Mouse (Mus musculus) E14TG2a.4 (cell line): ENCODE results near the gene Lsg1.

ENCODE experiments used
- H3K27me3 ChIP-seq: 2 replicates; pipeline ENCODE4 v1.6.1; 2014; ENCODE audit warnings: low read length, control low read depth; ENCODE audit not compliant: insufficient read depth
- H3K36me3 ChIP-seq: 2 replicates; pipeline ENCODE4 v1.6.1; 2014; ENCODE audit warnings: low read length, control low read depth; ENCODE audit not compliant: insufficient read depth
- H3K4me1 ChIP-seq: replicated peaks from 2 replicates; pipeline ENCODE4 v1.6.1; 2014; ENCODE audit warnings: low read depth, low read length, control low read depth
- H3K4me3 ChIP-seq: replicated peaks from 2 replicates; pipeline ENCODE4 v1.5.1; 2014; ENCODE audit warnings: mild to moderate bottlenecking, low read length
- H3K9me3 ChIP-seq: 2 replicates; pipeline ENCODE4 v1.6.1; 2014; ENCODE audit warnings: low read length, control low read depth
- CTCF ChIP-seq: conservative IDR thresholded peaks from 2 replicates; pipeline ENCODE4 v1.5.1; 2014; ENCODE audit warnings: low read length
- NANOG ChIP-seq: IDR thresholded peaks from 2 replicates; pipeline ENCODE4 v1.6.1; 2014; ENCODE audit warnings: borderline replicate concordance, low read length, mixed read lengths
- POU5F1 ChIP-seq: IDR thresholded peaks from 2 replicates; pipeline ENCODE4 v1.6.1; 2014; ENCODE audit warnings: low read length, borderline replicate concordance

The Lsg1 gene

DNA sequence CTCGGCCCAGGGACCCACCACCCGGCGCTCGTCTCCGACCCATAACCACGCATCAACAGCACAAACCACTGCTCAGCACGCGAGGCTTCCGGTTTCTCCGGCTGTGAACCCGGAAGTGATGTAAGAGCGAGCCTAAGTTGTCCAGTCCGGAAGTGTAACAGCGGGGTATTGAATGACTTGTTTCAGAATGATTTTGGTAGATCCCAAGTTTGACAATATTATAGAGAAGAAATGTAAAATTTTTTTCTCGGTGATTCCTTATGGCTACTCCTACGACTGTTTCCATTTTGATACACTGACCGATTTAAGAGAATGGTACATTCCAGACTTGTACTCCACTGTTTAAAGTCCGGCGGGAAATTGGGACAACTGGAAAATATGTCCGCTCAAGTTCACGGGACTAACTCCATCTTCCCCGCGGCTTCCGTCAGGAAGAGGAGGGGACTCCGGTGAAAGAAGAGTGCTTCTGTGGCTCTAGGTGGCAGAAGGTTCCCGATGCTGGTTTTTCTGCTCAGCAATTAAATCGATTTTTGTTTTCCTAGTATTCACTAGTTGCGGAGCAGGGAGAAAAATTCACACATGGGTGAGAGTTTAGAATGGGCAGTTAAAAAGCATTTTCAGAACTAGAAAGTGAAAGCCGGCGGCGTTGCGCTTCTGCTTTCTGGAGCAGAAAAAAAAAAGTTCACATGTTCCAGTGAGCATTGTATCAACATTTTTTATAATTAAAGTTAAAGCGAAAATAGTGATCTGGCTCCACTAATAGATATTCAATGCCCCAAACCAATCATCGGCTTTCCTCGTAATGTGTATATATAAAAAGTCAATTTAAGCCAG is at the start of gene Lsg1:
TSS of gene Lsg1 (minus strand) at position 99 of the 834 bp plus-strand sequence.
- Histone ChIP-seq H3K9me3 (no peaks in the 10 kb centered on the region), H3K36me3 (peaks cover 35% of the 10 kb centered on the region)
- TF ChIP-seq POU5F1 = no peak
- no peak for TF ChIP-seq NANOG
- no peak; the same call in 1 of the 2 replicates for TF ChIP-seq CTCF

GRCm38 (mm10) chr16:30633906-30634746 is 46.7 kb upstream of the Lsg1 start:
- Histone ChIP-seq H3K36me3 (no peaks in the 10 kb centered on the region), H3K4me3 (no peak overlapping the region), H3K27me3 (no peaks in the 10 kb centered on the region), H3K9me3 (no peaks in the 10 kb centered on the region), H3K4me1 (peaks cover 32% of the 10 kb centered on the region)
- no peak for TF ChIP-seq CTCF
- no peak for TF ChIP-seq NANOG
- TF ChIP-seq POU5F1 = no peak

More for the DNA sequence above, at the start of gene Lsg1:
- Histone ChIP-seq H3K4me1 (peaks cover 46% of the 10 kb centered on the region), H3K27me3 (no peaks in the 10 kb centered on the region), H3K4me3 (peak within 1 kb of the TSS; percentile 95)

- TF ChIP-seq NANOG (no peak), CTCF (no peak), POU5F1 (no peak)
- H3K9me3 ChIP-seq = no peaks in the 10 kb centered on the region
- peaks cover 42% of the 10 kb centered on the region for H3K4me1 ChIP-seq
Observed at GRCm38 (mm10) chr16:30629509-30629908, 42.1 kb upstream of the Lsg1 start.

DNA sequence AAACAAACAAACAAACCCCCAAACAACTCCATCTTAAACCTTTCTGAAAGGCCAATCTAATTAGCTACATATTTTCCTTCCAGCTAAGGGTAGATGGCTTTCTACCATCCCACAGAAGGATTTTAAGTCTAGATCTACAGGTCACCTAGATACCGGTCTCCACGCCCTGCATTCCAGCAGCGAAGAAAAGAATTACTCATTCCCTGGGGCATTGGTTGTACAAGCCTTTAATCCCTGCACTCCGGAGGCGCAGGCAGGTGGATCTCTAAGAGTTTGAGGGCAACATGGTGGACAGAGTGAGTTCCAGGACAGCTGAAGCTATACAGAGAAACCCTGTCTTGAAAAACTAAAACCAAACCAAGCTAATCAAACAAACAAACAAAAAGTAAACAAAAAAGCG is 41.0 kb upstream of the Lsg1 start:
- Histone ChIP-seq H3K4me3 (no peak overlapping the region), H3K36me3 (no peaks in the 10 kb centered on the region), H3K27me3 (peaks cover 14% of the 10 kb centered on the region), H3K9me3 (no peaks in the 10 kb centered on the region), H3K4me1 (peaks cover 32% of the 10 kb centered on the region)
- TF ChIP-seq POU5F1 = no peak
- no peak for TF ChIP-seq CTCF
- no peak for TF ChIP-seq NANOG

More at GRCm38 (mm10) chr16:30629509-30629908, 42.1 kb upstream of the Lsg1 start:
- Histone ChIP-seq H3K36me3 (no peaks in the 10 kb centered on the region), H3K27me3 (peaks cover 7% of the 10 kb centered on the region), H3K4me3 (no peak overlapping the region)

DNA sequence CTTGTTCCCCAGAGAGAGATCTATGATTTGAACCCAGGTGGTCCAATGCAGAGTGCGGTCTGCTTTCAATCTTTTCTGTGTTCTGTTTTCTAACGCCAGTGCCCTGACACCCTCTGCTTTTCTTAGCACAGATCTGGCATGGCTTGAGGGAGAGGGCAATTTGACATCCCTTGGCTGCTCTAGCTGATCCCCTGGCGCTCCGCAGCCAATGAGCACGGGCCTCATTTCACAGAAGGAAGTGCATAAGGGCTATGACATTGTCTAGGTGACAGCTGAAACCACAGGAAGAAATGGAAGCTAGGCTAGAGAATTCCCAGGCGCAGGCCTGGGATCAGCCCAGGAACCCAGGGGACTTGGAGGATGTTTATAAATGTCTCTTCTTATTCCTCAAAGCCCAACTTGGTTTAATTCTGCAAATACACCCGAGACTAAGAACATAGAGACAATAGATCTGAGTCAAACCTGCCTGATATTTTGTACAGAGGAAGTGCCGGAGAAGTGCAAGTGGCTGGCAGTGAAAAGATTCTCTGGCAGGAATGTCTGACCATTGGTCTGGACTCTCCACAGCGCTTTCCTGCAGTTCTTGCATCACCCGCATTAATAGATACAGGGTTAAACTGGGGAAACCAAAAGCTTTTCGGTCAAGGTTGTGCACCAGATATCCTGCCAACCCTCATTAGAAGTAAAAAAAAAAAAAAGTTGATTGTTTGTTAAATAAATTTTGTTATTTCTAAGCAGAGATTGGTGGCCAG is 40.4 kb upstream of the Lsg1 start:
- Histone ChIP-seq H3K4me3 (no peak overlapping the region; the same call in 1 of the 2 replicates), H3K27me3 (peaks cover 14% of the 10 kb centered on the region), H3K9me3 (no peaks in the 10 kb centered on the region), H3K36me3 (no peaks in the 10 kb centered on the region), H3K4me1 (peaks cover 27% of the 10 kb centered on the region)
- no peak for TF ChIP-seq NANOG
- no peak for TF ChIP-seq POU5F1
- no peak for TF ChIP-seq CTCF

GRCm38 (mm10) chr16:30624640-30625039 is 37.2 kb upstream of the Lsg1 start:
- Histone ChIP-seq H3K9me3 (no peaks in the 10 kb centered on the region), H3K27me3 (peaks cover 14% of the 10 kb centered on the region), H3K4me3 (no peak overlapping the region), H3K36me3 (no peaks in the 10 kb centered on the region), H3K4me1 (peaks cover 21% of the 10 kb centered on the region)
- TF ChIP-seq NANOG = no peak
- TF ChIP-seq POU5F1 = no peak
- no peak for TF ChIP-seq CTCF

DNA sequence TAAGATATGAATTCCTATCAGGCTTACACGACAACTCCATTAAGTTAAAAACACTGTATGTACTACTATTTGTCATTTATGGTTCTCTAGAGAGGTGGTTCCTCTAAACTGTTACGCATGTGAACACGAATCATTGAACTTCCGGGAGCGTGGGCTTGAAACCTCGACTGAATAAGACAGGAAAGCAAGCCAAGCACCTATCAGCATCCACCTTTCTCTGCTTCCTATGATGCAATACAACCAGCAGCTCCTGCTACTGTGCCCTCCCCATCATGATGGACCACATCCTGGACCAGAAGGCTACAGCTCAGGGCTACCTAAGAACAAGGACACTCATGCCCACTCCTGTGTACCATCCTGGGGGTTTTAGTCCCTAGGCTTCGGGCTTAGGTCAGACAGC is 36.3 kb upstream of the Lsg1 start:
- H3K4me3 ChIP-seq = no peak overlapping the region
- H3K36me3 ChIP-seq = no peaks in the 10 kb centered on the region
- no peak for TF ChIP-seq POU5F1
- peaks cover 12% of the 10 kb centered on the region for H3K4me1 ChIP-seq
- H3K9me3 ChIP-seq = no peaks in the 10 kb centered on the region
- H3K27me3 ChIP-seq = peaks cover 19% of the 10 kb centered on the region

DNA sequence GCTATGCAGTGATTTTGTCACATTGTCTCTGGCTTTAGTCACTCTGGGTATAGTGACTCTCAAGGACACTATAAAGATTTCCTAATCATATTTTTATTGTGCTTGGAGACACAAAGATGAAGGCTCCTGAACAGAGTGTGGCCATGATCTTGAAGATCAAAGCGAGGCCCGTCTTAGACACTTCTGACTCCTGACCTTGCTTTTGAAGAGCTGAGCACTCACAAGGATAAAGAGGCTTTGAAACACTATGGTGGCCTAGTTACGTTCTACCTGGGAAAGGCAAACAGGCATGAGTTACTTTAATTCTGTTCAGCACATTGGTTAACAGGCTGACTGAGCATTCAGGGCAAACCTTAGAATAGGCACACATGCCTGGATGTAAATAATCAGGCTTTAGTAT is 28.9 kb upstream of the Lsg1 start:
- Histone ChIP-seq H3K4me3 (no peak overlapping the region), H3K9me3 (no peaks in the 10 kb centered on the region), H3K27me3 (0 out of 2 replicates have a peak, but pooled peaks cover 6% of the 10 kb centered on the region), H3K36me3 (no peaks in the 10 kb centered on the region), H3K4me1 (peaks cover 17% of the 10 kb centered on the region)
- TF ChIP-seq POU5F1 (no peak), CTCF (no peak), NANOG (no peak)
